Comparison of ENCODE assay signal across 8 mouse cellular contexts in genomic region chr14:47474571-47475254, GRCm38 (mm10). TPM values are rescaled to one million over a fixed set of nuclear protein-coding genes. Genes with fewer than 3 reads are reported as not detected.
DNase-seq lines count a peak whose midpoint lies in the region; ATAC-seq and TF ChIP-seq lines count a peak whose summit lies in the region.

No protein-coding gene starts in this region.

- H3K4me1 ChIP-seq in kidney, postnatal 0 days (replicated peaks; ENCODE audit: insufficient read depth, low read length), result no peaks in the 10 kb centered on the region
- peaks cover 50% of the 10 kb centered on the region for H3K4me1 ChIP-seq in liver, embryonic 15.5 days (replicated peaks)
- H3K4me1 ChIP-seq in midbrain, embryonic 14.5 days (ENCODE audit: control insufficient read depth, insufficient read depth, low read length), result peaks cover 6% of the 10 kb centered on the region

- H3K4me2 ChIP-seq in kidney, postnatal 0 days (ENCODE audit: low read length), result no peak overlapping the region
- peak overlapping the region; percentile 73 for H3K4me2 ChIP-seq in liver, embryonic 15.5 days
- H3K4me2 ChIP-seq in midbrain, embryonic 14.5 days (ENCODE audit: low read length), result no peak overlapping the region

- H3K27me3 ChIP-seq in kidney, postnatal 0 days (ENCODE audit: insufficient read depth, low read length), result no peaks in the 10 kb centered on the region
- H3K27me3 ChIP-seq in liver, embryonic 15.5 days, result no peaks in the 10 kb centered on the region
- H3K27me3 ChIP-seq in midbrain, embryonic 14.5 days (ENCODE audit: control insufficient read depth, insufficient read depth, low read length), result no peaks in the 10 kb centered on the region

- WGBS in kidney, postnatal 0 days, result 72% methylated on average over 8 of the region's 8 CpGs
- 71% methylated on average over 8 of the region's 8 CpGs for WGBS in liver, embryonic 15.5 days (ENCODE audit: insufficient replicate concordance)
- 89% methylated on average over 8 of the region's 8 CpGs for WGBS in midbrain, embryonic 14.5 days

- TF ChIP-seq CTCF in kidney, postnatal 0 days (IDR thresholded peaks at IDR 0.05; ENCODE audit: low read depth), result no peak

- no peaks in the 10 kb centered on the region for H3K36me3 ChIP-seq in kidney, postnatal 0 days (ENCODE audit: insufficient read depth, low read length)
- peaks cover 19% of the 10 kb centered on the region for H3K36me3 ChIP-seq in liver, embryonic 15.5 days (replicated peaks)
- no peaks in the 10 kb centered on the region for H3K36me3 ChIP-seq in midbrain, embryonic 14.5 days (ENCODE audit: control insufficient read depth, insufficient read depth, low read length)

- peak; percentile 15 for DNase-seq in kidney, postnatal 0 days (ENCODE audit: low spot score)
- no peak for DNase-seq in kidney, adult 9 months
- peak; percentile 58 for DNase-seq in MN1 (ENCODE audit: low spot score)
- DNase-seq in cerebellum, postnatal 10 days, result peak; percentile 18 to 19
- DNase-seq in midbrain, embryonic 14.5 days, result no peak

- H3K4me3 ChIP-seq in kidney, postnatal 0 days (replicated peaks; ENCODE audit: low read depth, low read length), result no peak overlapping the region
- peak overlapping the region; percentile 100 for H3K4me3 ChIP-seq in liver, embryonic 15.5 days (replicated peaks)
- no peak overlapping the region for H3K4me3 ChIP-seq in midbrain, embryonic 14.5 days (replicated peaks; ENCODE audit: low read depth, low read length)

- H3K9ac ChIP-seq in kidney, postnatal 0 days (ENCODE audit: low read depth, low read length), result no peak overlapping the region
- peak overlapping the region; percentile 100 for H3K9ac ChIP-seq in liver, embryonic 15.5 days
- H3K9ac ChIP-seq in midbrain, embryonic 14.5 days (replicated peaks; ENCODE audit: low read length), result no peak overlapping the region

- no peak overlapping the region for H3K27ac ChIP-seq in kidney, postnatal 0 days
- peak overlapping the region; percentile 99 for H3K27ac ChIP-seq in liver, embryonic 15.5 days (replicated peaks)
- H3K27ac ChIP-seq in midbrain, embryonic 14.5 days (replicated peaks; ENCODE audit: low read depth, low read length), result no peak overlapping the region

- H3K9me3 ChIP-seq in kidney, postnatal 0 days (replicated peaks; ENCODE audit: low read length), result no peaks in the 10 kb centered on the region
- H3K9me3 ChIP-seq in liver, embryonic 15.5 days (replicated peaks), result no peaks in the 10 kb centered on the region
- H3K9me3 ChIP-seq in midbrain, embryonic 14.5 days (ENCODE audit: control insufficient read depth, low read length), result no peaks in the 10 kb centered on the region

- ATAC-seq in kidney, postnatal 0 days (replicated peaks; ENCODE audit: low FRiP score, low read depth), result no peak
- ATAC-seq in liver, embryonic 15.5 days (ENCODE audit: insufficient read depth), result no peak
- no peak for ATAC-seq in midbrain, embryonic 14.5 days (ENCODE audit: low FRiP score, low TSS enrichment)
- ATAC-seq in megakaryocyte-erythroid progenitor cell, adult 5-6 weeks (replicated peaks; ENCODE audit: low FRiP score, low TSS enrichment, poor library complexity, severe bottlenecking), result no peak
- ATAC-seq in erythroid progenitor cell, adult 5-6 weeks (replicated peaks; ENCODE audit: low FRiP score, poor library complexity, severe bottlenecking), result no peak

RNA-seq across cellular contexts. Expression of gene Fbxo34, which starts 24.5 kb away (rescaled TPM):
- polyA plus RNA-seq in kidney, postnatal 0 days (2015; fragmentation: Nextera tagmentation; extraction: Ambion mirVana), result 18.9 and 21.1 TPM in 2 replicates
- polyA plus RNA-seq in liver, embryonic 15.5 days (2015; fragmentation: Nextera tagmentation; extraction: Ambion mirVana), result 40.4 and 46.5 TPM in 2 replicates
- polyA plus RNA-seq in midbrain, embryonic 14.5 days (2014; fragmentation: Nextera tagmentation; extraction: Ambion mirVana), result 28.5 and 33.2 TPM in 2 replicates
- total RNA-seq in megakaryocyte-erythroid progenitor cell, adult 5-6 weeks (2014; fragmentation: Nextera tagmentation), result 11.2 and 14.5 TPM in 2 replicates
- total RNA-seq in megakaryocyte-erythroid progenitor cell, adult 5-6 weeks (2017), result 16.0 and 29.2 TPM in 2 replicates
- 23.9 and 37.8 TPM in 2 replicates for total RNA-seq in erythroid progenitor cell, adult 5-6 weeks (2015; ENCODE audit: low replicate concordance)
- total RNA-seq in erythroid progenitor cell, adult 5-6 weeks (2017; ENCODE audit: low replicate concordance), result 54.2 and 68.8 TPM in 2 replicates

RNA-seq across cellular contexts. Expression of gene Dlgap5, which starts 56.5 kb away (rescaled TPM):
- 12.1 and 16.8 TPM in 2 replicates for polyA plus RNA-seq in kidney, postnatal 0 days (2015; fragmentation: Nextera tagmentation; extraction: Ambion mirVana)
- 50.8 and 51.3 TPM in 2 replicates for polyA plus RNA-seq in liver, embryonic 15.5 days (2015; fragmentation: Nextera tagmentation; extraction: Ambion mirVana)
- polyA plus RNA-seq in midbrain, embryonic 14.5 days (2014; fragmentation: Nextera tagmentation; extraction: Ambion mirVana), result 5.2 and 12.6 TPM in 2 replicates
- 44.5 and 50.6 TPM in 2 replicates for total RNA-seq in megakaryocyte-erythroid progenitor cell, adult 5-6 weeks (2014; fragmentation: Nextera tagmentation)
- total RNA-seq in megakaryocyte-erythroid progenitor cell, adult 5-6 weeks (2017), result 60.7 and 70.5 TPM in 2 replicates
- total RNA-seq in erythroid progenitor cell, adult 5-6 weeks (2015; ENCODE audit: low replicate concordance), result 394 and 480 TPM in 2 replicates
- 402 and 449 TPM in 2 replicates for total RNA-seq in erythroid progenitor cell, adult 5-6 weeks (2017; ENCODE audit: low replicate concordance)

Comparison
In these comparisons a context has a peak if more than half of its experiments do, and no peak if none do; other contexts are left out.
1. DNase-seq: peak in kidney, postnatal 0 days (single experiment), MN1 (single experiment) and cerebellum, postnatal 10 days (2 of 2); none in kidney, adult 9 months (single experiment) and midbrain, embryonic 14.5 days (single experiment).